Mouse (Mus musculus) gastrocnemius, postnatal 14 days (tissue): ENCODE results near the gene Gstp2. TPM values are rescaled to one million over a fixed set of nuclear protein-coding genes. Genes with fewer than 3 reads are reported as not detected.
A peak's percentile ranks its signal among the peaks of the same experiment; 100 is the strongest.
"Not testable (repeated sequence)": the region's sequence is repeated elsewhere in the genome, so short reads cannot be mapped to it uniquely, and the experiment has no call there.

Experiments
- DNase-seq: peaks from one replicate; pipeline ENCODE4 v3.0.0; 2021; ENCODE audit warnings: mixed read lengths
- intact Hi-C: fragments of 180-260 bp; cut with DNase I; formaldehyde crosslinking; loops from one replicate; pipeline ENCODE4 v1.15.1; 2025; ENCODE audit warnings: low total_unique reads
- total RNA-seq, 2 experiments: library from RNA; stranded (reverse); gene quantifications; 2 replicates each; pipeline ENCODE4 v1.2.3; 2021

The Gstp2 gene
- total RNA-seq, 2 experiments from 2014 or later, result 72.8 to 85.9 TPM

DNA sequence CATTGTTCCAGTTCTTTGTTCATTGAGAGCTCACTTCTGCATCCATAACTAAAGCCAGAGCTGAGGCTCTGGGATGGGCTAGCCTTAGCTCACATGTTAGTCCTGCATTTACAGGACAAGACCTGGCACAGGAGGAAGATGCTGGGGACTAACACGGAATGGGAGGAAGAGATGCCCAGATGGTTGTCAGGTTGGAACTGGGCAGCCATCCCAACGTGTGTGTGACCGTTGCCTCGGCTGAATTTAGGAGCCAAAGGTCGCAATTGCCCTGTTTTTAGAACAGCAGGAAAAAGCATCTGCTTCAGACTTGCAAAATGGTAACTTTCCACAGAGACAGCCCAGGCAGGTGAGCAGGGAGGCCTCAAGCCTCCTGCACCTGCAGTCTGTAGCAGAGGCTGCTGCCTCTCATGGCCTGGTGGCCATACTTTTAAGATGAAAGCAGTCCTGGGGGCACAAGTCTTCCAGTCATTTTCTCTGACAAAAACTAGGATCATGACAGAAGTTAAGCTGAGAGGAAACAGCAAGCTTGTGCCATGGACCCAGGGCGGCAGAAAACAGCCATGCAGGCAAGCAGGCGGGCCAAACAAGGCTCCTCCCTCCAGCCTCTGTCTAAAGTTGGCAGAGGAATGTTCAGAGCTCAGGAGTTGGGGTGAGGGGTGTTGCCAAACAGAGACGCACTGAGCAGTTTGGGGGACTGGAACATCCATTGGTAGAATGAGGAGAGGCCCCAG is 9.6 kb upstream of the Gstp2 start:
- intact Hi-C loops, result no loop called here
- DNase-seq, result no peak

- no peak for DNase-seq
- intact Hi-C loops, result no loop called here
These were observed 8.8 kb upstream of the Gstp2 start for GRCm38 (mm10) chr19:4054613-4055012.

- no peak for DNase-seq
- intact Hi-C loops, result no loop called here
These were observed 6.8 kb upstream of the Gstp2 start for GRCm38 (mm10) chr19:4052516-4053030.

- DNase-seq, result peak; percentile 75
- intact Hi-C loops, result no loop called here
These were observed 6.1 kb upstream of the Gstp2 start for GRCm38 (mm10) chr19:4051741-4052515.

GRCm38 (mm10) chr19:4051016-4051415 is 5.2 kb upstream of the Gstp2 start:
- no peak for DNase-seq
- intact Hi-C loops, result no loop called here

DNA sequence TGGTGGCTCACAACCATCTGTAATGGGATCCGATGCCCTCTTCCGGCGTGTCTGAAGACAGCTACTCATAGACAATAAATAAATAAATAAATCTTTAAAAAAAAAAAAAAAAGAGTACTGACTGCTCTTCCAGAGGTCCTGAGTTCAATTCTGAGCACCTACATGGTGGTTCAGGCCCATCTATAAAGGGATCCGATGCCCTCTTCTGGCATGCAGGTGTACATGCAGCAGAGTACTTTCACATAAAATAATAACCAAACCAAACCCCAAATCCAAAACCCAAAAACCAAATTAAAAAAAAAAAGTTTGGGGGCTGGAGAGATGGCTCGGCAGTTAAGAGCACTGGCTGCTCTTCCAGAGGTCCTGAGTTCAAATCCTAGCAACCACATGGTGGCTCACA is 3.2 kb upstream of the Gstp2 start:
- DNase-seq, result not testable (repeated sequence)
- intact Hi-C loops, result loop anchor here (1.0 kb wide), 1 partner anchor 30 kb away; no protein-coding TSS in a partner anchor

DNA sequence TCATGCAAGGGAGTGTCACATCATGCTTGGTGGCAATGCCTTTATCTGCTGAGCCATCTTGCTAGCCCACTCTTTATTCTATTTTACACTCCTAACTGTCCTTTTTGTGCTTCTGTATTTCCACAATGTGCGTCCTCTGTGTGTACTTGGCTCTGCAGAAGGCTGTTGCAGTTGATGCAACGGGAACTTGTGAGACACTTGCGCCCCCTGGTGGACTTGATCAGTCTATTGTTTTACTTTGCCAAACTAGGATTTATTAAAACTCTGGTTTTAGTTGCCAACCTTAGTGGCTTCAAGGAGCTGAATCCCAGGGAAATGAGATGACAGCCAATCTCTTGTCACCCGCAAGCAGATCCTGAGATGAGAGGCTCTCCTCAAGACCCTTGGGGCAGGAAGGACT is 2.0 kb upstream of the Gstp2 start:
- peak; percentile 83 for DNase-seq
- intact Hi-C loops, result no loop called here

DNA sequence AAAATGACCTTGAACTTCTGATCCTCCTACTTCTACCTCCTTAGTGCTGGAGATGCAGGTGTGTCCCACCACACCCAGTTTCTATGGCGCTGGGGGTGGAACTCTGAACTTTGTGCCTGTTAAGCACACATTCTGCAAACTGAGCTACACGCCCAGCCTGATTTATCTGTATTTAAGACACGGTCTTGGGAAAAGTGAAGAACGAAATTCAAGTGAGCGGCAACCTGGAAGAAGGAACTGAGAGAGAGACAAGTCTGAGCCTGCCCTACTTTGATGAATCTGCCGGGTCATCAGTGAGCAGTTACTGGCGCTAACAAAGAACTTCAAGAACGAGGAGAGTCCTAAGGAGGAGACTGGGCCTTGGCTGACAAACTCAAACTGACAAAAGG is 1.0 kb upstream of the Gstp2 start:
- DNase-seq, result no peak
- intact Hi-C loops, result no loop called here

DNA sequence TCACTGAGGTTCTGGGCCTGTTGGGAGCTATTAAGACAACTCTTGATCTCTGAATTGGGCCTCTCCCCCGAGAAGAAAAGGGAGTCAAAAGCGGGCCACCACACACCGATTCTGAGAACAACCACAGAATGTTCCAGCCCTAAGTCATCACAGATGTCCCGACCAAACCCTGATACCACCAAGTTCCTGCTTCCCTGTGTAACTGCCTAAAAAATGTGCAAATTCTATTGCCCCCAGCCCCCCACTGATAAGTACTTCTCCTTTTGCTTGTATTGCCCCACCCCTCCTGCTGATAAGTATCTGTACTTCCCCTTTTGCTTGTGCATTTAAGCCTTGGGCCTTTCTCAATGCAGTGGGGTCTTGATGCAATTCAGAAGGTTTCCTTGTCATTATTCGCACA is 1.7 kb downstream of the Gstp2 start:
- intact Hi-C loops, DNase-seq: not testable (repeated sequence)

- intact Hi-C loops, result no loop called here
- DNase-seq, result peak; percentile 67
These were observed 3.7 kb downstream of the Gstp2 start for GRCm38 (mm10) chr19:4042124-4042523.

- DNase-seq, intact Hi-C loops: not testable (repeated sequence)
These were observed 4.3 kb downstream of the Gstp2 start for GRCm38 (mm10) chr19:4041500-4041899.

GRCm38 (mm10) chr19:4040941-4041340 is 4.9 kb downstream of the Gstp2 start:
- intact Hi-C loops, DNase-seq: not testable (repeated sequence)

DNA sequence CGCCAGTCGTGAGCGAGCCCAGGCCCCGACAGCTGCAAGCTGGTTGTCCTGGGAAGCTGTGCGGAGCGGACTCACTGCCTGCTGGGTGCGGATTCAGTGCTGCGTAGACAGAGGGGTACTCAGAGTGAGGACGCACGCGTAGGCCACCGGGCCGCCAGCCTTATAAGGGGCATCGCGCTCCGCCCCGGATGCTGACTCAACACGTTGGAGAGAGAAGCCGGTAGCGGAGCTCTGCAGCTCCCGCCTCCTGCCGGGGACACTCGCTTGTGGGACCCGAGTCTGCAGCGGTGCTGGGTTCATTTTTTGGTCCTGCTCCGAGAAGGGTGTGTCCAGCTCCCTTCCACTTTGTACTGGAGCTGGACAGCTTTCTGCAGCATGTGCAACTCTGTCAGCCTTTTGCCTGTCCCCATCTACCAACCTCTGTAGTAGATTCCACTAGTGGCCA is 8.0 kb downstream of the Gstp2 start, which contains the start of gene Gstp1:
Gene Gstp1, minus strand, starts transcription at position 198 of the 445 bp plus-strand sequence.
- intact Hi-C loops, result no loop called here
- peak; percentile 92 for DNase-seq

DNA sequence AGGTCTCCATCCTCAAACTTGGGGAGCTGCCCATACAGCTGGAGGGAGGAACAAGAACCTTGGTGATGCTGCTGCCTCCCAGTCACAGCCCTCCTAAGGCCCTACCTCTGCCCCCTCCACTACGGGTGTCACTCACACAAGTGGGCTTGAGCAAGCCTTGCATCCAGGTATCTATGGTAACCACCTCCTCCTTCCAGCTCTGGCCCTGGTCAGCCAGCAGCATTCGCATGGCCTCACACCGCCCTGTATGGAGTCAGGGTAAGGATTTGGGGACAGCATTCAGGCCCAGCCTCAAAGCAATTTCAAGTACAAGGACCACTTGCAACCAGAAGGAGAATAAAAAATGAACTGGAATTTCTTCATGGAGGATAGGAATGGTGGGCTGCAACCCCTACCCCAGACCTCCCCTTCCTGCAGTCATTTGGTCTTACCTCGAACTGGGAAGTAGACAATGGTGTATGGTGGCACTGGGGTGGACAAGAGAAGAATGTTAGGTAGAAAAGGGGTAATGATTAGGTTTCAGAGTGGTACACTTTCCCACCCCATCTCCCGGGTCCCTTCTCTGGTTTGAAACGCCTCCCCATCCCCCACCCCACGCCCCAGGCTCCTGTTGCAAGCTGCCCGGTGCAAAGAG is 8.6 kb downstream of the Gstp2 start:
- DNase-seq, intact Hi-C loops: not testable (repeated sequence)

GRCm38 (mm10) chr19:4036327-4037045 is 9.3 kb downstream of the Gstp2 start:
- DNase-seq, result no peak
- intact Hi-C loops, result no loop called here

DNA sequence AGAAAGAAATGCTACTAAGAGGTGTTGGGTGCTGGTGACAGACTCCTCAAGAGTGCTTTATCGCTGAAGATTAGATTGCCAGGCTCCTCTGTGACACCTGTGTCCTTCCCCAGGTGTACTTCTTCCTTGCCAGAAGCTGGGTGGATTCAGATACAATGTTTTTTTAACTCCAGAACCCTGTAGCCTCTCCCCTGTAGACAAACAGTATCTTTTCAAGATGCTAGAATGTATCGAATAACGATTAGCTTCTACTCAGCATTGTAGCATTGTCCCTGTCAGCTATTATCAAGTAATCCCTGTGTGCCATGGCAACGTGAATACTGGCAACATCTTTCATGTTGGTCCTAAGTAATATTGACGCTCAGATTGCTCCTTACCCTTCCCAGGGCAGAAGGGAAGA is 12.1 kb downstream of the Gstp2 start:
- intact Hi-C loops, result no loop called here
- no peak for DNase-seq

- intact Hi-C loops, result no loop called here
- DNase-seq, result no peak
These were observed 12.5 kb downstream of the Gstp2 start for GRCm38 (mm10) chr19:4033298-4033697.

GRCm38 (mm10) chr19:4032668-4033067 is 13.2 kb downstream of the Gstp2 start:
- intact Hi-C loops, result no loop called here
- no peak for DNase-seq

GRCm38 (mm10) chr19:4027576-4027975 is 18.2 kb downstream of the Gstp2 start:
- intact Hi-C loops, result no loop called here
- DNase-seq, result no peak
